Mouse (Mus musculus): ENCODE results near the gene Samsn1.

Gene Samsn1

DNA sequence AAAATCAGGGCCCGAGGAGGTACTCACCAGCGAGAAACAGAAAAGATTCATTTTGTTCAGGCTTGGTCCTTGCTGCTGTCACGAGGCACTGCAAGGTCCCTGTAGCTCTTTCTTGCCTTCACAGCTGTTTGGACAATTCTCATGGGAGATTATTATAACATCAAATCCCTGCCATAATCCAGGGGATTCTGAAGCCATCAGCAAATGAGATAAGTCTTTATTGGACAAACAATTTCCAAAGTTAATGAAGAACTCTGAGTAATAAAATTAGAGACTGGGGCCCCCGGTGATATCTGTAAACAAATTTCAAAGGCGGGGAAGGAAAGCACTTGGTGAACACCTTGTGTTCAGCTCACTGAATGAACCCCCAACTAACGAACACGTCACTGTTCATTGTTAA, at the start of gene Samsn1:
Gene Samsn1 (minus strand): TSS at position 101 of the 400 bp plus-strand sequence.
- DNase-seq (ENCODE audit: low spot score) = no peak

GRCm38 (mm10) chr16:76066082-76066635, 44.1 kb upstream of the Samsn1 start:
- DNase-seq (ENCODE audit: low spot score) = no peak

GRCm38 (mm10) chr16:76054976-76055375, 32.9 kb upstream of the Samsn1 start:
- DNase-seq (ENCODE audit: low spot score) = no peak

DNA sequence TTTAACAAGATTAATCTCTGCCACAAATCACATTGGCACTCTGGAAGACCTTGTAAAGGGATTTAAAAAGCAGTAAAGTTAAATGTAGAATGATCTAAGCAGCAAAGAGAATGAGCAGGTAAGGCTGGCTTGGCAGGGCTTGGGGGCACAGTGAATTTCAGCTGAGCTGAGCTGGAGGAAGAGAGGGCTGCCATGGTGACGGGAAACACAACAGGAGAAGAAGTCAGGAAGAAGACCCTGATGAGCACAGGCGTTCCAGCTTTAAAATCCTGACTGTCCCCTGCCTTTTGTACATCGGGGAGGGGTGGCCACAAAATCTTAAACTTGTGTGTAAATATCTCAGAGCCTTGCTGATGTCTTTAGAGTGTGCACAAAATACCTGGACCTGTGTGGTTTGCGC, 32.0 kb upstream of the Samsn1 start:
- DNase-seq (ENCODE audit: low spot score) = no peak

GRCm38 (mm10) chr16:76053537-76053936, 31.5 kb upstream of the Samsn1 start:
- no peak for DNase-seq (ENCODE audit: low spot score)

- DNase-seq (ENCODE audit: low spot score) = no peak
Observed at GRCm38 (mm10) chr16:76047066-76047465, 25.0 kb upstream of the Samsn1 start.

GRCm38 (mm10) chr16:76040319-76040945, 18.4 kb upstream of the Samsn1 start:
- DNase-seq (ENCODE audit: low spot score) = no peak

GRCm38 (mm10) chr16:76019164-76019563, 2.9 kb downstream of the Samsn1 start:
- DNase-seq (ENCODE audit: low spot score) = no peak

DNA sequence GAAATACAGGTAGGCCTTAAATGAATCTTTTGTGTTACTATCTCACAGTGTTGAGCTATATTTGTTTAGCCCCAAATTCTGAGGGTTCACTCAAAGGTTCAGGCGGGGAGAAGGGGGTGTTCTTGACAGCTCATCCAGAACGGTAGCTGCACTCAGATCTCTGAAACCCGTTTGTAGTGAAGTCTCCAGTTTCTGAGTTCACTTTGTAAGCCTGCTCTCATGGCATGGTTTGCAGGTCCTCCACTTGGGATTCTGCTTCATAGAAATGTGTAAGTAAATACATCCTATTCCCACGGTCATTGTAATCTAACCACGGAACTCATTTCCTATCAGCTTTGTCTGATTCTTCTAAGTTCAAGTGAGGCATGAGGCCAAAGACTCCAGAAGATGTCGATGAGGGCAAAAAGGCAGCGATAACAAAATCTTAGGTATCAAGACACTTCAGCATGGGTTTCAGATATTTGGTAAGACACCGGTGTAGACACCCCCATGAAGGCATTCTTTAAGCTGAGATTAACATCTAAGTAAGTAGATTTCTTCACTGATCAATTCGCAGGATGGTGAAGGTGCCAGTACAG, 18.2 kb downstream of the Samsn1 start:
- DNase-seq (ENCODE audit: low spot score) = no peak

DNA sequence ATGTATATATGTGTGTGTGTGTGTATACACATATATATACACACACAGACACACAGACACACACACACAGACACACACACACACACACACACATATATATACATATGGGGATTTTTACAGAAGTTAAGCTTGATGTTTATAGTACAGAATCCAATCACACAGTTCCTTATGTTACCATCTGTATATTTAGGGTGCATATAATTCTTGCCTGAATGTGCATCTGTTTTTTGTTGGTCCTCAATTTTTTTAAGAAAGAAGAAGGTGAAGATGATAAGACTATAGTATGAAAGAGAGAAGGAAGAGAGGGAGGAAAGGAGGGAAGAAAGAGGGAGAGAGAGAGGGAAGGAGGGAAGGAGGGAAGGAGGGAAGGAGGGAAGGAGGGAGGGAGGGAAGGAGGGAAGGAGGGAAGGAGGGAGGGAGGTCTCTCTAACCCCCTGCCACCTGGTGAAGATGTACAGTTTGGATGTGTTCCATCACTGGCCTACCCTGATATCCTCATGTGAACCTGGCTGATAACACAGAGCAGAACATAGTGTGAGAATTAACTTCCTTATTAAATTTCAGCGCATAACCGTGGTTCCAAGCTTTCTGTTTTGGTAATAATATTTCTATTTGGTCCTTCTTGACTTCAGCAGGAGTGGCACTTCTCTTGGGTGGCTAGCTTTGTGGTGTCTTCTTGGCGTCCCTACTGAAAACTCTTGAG, 19.1 kb downstream of the Samsn1 start:
- no peak for DNase-seq (ENCODE audit: low spot score)

DNA sequence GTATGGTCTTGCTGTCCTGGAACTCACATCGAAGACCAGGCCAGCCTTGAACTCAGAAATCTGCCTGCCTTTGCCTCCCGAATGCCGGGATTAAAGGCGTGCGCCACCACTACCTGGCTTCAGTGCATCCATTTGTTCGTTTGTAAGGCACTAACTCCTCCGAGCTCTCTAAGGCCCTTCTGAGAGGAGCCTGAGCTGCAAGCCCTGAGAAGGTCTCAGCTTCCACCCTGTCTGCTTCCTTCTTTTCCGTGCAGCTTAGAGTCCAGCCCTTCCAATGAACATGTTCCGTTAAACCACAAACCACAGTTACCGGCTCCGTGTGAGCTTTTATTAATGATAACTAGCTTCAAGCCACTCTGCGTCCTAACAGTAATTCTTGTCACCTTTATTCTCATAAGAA, 19.8 kb downstream of the Samsn1 start:
- DNase-seq (ENCODE audit: low spot score) = no peak

- DNase-seq (ENCODE audit: low spot score) = no peak
Observed at GRCm38 (mm10) chr16:76001788-76002187, 20.3 kb downstream of the Samsn1 start.

DNA sequence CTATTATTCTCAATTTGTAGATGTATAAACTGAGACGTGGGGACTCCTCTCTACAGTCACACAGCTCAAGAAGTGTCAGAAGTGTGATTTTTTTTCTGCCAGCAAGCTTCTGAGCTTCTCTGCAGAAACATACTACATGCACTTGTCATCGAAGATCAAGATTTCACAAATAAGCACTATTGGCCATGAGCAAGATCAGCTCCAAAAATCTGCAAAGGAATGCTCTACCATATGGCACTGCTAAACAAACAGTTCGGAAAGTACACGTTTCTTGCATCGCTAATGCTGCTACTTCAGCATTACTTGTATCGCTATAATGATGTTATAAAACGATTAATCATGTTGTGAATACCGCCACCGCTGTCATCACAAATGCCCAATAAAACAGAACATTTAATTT, 22.0 kb downstream of the Samsn1 start:
- DNase-seq (ENCODE audit: low spot score) = no peak

GRCm38 (mm10) chr16:75990173-75990572, 31.9 kb downstream of the Samsn1 start:
- DNase-seq (ENCODE audit: low spot score) = no peak

DNA sequence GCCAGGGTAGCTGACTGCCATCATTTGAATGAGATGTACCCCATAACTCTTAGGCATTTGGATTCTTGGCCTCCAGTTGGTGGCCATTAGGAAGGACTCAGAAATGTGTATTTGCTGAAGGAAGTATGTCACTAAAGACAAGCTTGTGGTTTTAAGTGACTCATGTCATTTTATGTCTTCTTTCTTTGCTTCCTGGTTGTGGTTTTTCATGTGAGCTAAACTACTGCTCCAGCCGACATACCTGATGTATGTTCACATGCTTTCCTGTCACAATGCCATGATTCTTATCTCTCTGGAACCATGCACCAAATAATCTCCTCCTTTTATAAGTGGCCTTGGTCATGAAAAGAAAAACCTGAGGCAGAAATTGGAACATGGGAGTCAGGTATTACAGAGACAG, 38.2 kb downstream of the Samsn1 start:
- no peak for DNase-seq (ENCODE audit: low spot score)

DNA sequence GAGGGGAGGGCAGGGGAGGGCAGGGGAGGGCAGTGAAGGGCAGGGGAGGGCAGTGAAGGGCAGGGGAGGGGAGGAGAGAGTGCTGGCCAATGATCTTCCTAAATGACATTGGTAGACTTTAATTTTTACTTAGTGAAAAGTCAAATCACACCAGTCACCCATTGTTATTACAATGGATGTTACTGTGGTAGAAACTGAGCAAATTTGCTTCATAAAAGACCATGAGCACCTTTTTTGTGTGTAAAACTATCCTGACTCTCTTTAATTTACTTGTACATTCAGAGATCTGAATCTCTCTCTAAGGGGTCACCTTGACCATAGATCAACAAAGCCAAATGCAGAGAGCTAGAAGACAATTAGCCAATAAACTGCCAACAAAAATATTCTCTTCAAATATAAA, 42.7 kb downstream of the Samsn1 start:
- no peak for DNase-seq (ENCODE audit: low spot score)

- no peak for DNase-seq (ENCODE audit: low spot score)
Observed at GRCm38 (mm10) chr16:75977798-75978197, 44.3 kb downstream of the Samsn1 start.

- DNase-seq (ENCODE audit: low spot score) = no peak
Observed at GRCm38 (mm10) chr16:75975682-75976332, 46.3 kb downstream of the Samsn1 start.

GRCm38 (mm10) chr16:75970266-75970998, 51.6 kb downstream of the Samsn1 start:
- no peak for DNase-seq (ENCODE audit: low spot score)

GRCm38 (mm10) chr16:75962021-75962420, 60.1 kb downstream of the Samsn1 start:
- no peak for DNase-seq (ENCODE audit: low spot score)

GRCm38 (mm10) chr16:75961487-75961886, 60.6 kb downstream of the Samsn1 start:
- DNase-seq (ENCODE audit: low spot score) = no peak

GRCm38 (mm10) chr16:75961036-75961435, 61.0 kb downstream of the Samsn1 start:
- DNase-seq (ENCODE audit: low spot score) = no peak
